10 mouse cellular contexts compared by ENCODE assay signal in the genomic region with DNA sequence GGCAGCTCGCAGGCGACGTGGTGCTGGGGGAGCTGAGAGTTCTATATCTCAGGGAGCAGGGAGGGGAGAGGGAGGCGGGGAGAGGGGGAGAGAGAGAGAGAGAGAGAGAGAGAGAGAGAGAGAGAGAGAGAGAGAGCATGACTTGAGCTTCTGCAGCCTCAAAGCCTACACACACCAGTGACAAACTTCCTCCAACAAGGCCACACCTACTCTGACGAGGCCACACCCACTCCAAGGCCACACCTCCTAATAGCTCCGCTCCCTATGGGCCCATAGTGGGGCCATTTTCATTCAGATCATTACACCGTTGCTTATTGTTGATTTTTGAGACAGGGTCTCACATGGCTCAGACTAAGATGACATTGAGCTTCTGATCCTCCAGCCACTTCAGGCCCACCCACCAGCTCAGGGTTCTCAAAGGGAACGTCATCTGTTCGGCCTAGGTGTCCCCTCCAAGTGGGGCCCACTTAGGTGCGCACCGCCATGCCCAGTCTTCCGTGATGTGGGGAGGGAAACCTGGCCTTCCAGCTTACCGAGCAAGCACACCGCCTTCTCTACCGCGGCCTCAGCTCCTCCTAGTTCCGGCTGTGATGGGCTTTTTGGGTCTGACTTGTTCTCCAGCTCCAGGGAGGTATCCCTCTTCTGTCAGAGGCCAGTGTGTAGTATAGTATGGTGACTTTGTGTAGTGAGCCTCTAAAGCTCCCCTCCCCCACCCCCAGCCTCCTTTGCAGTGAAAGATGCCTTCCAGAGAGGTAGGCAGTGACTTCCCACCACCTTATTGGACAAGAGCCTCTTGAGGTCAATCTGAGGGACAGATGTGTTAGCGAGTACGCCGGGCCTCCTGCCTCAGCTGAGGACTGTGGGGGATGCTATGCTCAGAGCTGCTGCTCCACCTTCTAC. TPM values are rescaled to one million over a fixed set of nuclear protein-coding genes. Genes with fewer than 3 reads are reported as not detected.
DNase-seq lines count a peak whose midpoint lies in the region; ATAC-seq lines count a peak whose summit lies in the region.
"Had no signal": no experiment of that assay in that cellular context is flagged by ENCODE, and none has a peak within 500 bp of the region (broad histone marks: within the 10 kb centered on the region; RNA-seq: fewer than 3 reads in every experiment).

No protein-coding gene starts in this region.

- no peak overlapping the region for H3K4me2 ChIP-seq in forebrain, embryonic 11.5 days (ENCODE audit: low read depth, low read length, severe bottlenecking)
- no peak overlapping the region for H3K4me2 ChIP-seq in neural tube, embryonic 11.5 days (ENCODE audit: low read depth)
- H3K4me2 ChIP-seq in neural tube, embryonic 15.5 days = no peak overlapping the region
- H3K4me2 ChIP-seq: forebrain, embryonic 13.5 days; midbrain, embryonic 11.5 days had no signal

- no peak for DNase-seq in forebrain, embryonic 10.5 days (ENCODE audit: extremely low spot score, low spot score)
- no peak for DNase-seq in forebrain, embryonic 11.5 days (ENCODE audit: low spot score)
- DNase-seq in neural tube, embryonic 11.5 days (ENCODE audit: low spot score) = no peak
- no peak for DNase-seq in layer of hippocampus, adult 9-10 months (ENCODE audit: low spot score)
- DNase-seq in urinary bladder, postnatal 10 days (ENCODE audit: low spot score) = no peak

- no peak overlapping the region for H3K4me3 ChIP-seq in forebrain, embryonic 10.5 days
- no peak overlapping the region for H3K4me3 ChIP-seq in forebrain, embryonic 11.5 days (ENCODE audit: low read depth, low read length)
- H3K4me3 ChIP-seq in neural tube, embryonic 11.5 days (ENCODE audit: low read depth, low read length) = no peak overlapping the region
- H3K4me3 ChIP-seq in neural tube, embryonic 15.5 days (replicated peaks) = no peak overlapping the region
- H3K4me3 ChIP-seq: forebrain, embryonic 13.5 days had no signal

- H3K9me3 ChIP-seq in forebrain, embryonic 10.5 days = no peaks in the 10 kb centered on the region; the same call in 1 of the 2 replicates
- H3K9me3 ChIP-seq in forebrain, embryonic 11.5 days (ENCODE audit: control insufficient read depth, low read length) = no peaks in the 10 kb centered on the region
- no peaks in the 10 kb centered on the region for H3K9me3 ChIP-seq in neural tube, embryonic 11.5 days (ENCODE audit: control insufficient read depth, low read length)
- no peaks in the 10 kb centered on the region for H3K9me3 ChIP-seq in neural tube, embryonic 15.5 days (replicated peaks)
- H3K9me3 ChIP-seq: forebrain, embryonic 13.5 days had no signal

- peak overlapping the region; percentile 60; the same call in 1 of the 2 replicates for H3K27ac ChIP-seq in forebrain, embryonic 10.5 days
- H3K27ac ChIP-seq in forebrain, embryonic 11.5 days (ENCODE audit: low read depth, low read length) = no peak overlapping the region
- 0 out of 2 replicates have a peak overlapping the region, but pooled peaks have one; percentile 27 for H3K27ac ChIP-seq in neural tube, embryonic 11.5 days (ENCODE audit: low read depth, low read length)
- no peak overlapping the region for H3K27ac ChIP-seq in neural tube, embryonic 15.5 days (replicated peaks)
- H3K27ac ChIP-seq: forebrain, embryonic 13.5 days had no signal

- no peak for ATAC-seq in forebrain, embryonic 11.5 days (replicated peaks; ENCODE audit: low FRiP score)
- no peak for ATAC-seq in neural tube, embryonic 11.5 days (ENCODE audit: insufficient read depth, low FRiP score, low TSS enrichment)
- no peak for ATAC-seq in neural tube, embryonic 15.5 days (ENCODE audit: low FRiP score)
- ATAC-seq in hematopoietic stem cell, adult 5-6 weeks (replicated peaks in 1 of 2; ENCODE audit: insufficient read depth in 1 of 2, low FRiP score in 2 of 2, low TSS enrichment in 1 of 2, low read depth in 1 of 2, poor library complexity in 2 of 2, severe bottlenecking in 2 of 2) = peak; percentile 42 to 53; a peak in 3 of 4 replicates
- no peak for ATAC-seq in inflammation-experienced regulatory T-cells, adult 6 months
- ATAC-seq: forebrain, embryonic 13.5 days had no signal

- H3K27me3 ChIP-seq in forebrain, embryonic 10.5 days (ENCODE audit: poor library complexity, severe bottlenecking) = no peaks in the 10 kb centered on the region
- no peaks in the 10 kb centered on the region for H3K27me3 ChIP-seq in forebrain, embryonic 11.5 days (ENCODE audit: control insufficient read depth, insufficient read depth, low read length)
- no peaks in the 10 kb centered on the region for H3K27me3 ChIP-seq in neural tube, embryonic 11.5 days (ENCODE audit: control insufficient read depth, insufficient read depth, low read length)
- no peaks in the 10 kb centered on the region for H3K27me3 ChIP-seq in neural tube, embryonic 15.5 days (replicated peaks)
- H3K27me3 ChIP-seq: forebrain, embryonic 13.5 days had no signal

- WGBS in forebrain, embryonic 10.5 days = 78% methylated on average over 20 of the region's 20 CpGs
- 79% methylated on average over 20 of the region's 20 CpGs for WGBS in forebrain, embryonic 11.5 days
- WGBS in neural tube, embryonic 11.5 days = 75% methylated on average over 20 of the region's 20 CpGs
- 74% methylated on average over 20 of the region's 20 CpGs for WGBS in neural tube, embryonic 15.5 days

- H3K9ac ChIP-seq in forebrain, embryonic 11.5 days (ENCODE audit: low read length) = no peak overlapping the region
- H3K9ac ChIP-seq in neural tube, embryonic 11.5 days (ENCODE audit: low read length) = no peak overlapping the region
- H3K9ac ChIP-seq in neural tube, embryonic 15.5 days (replicated peaks) = no peak overlapping the region
- H3K9ac ChIP-seq: forebrain, embryonic 13.5 days had no signal

- no peaks in the 10 kb centered on the region for H3K36me3 ChIP-seq in forebrain, embryonic 10.5 days (replicated peaks)
- no peaks in the 10 kb centered on the region for H3K36me3 ChIP-seq in forebrain, embryonic 11.5 days (ENCODE audit: control insufficient read depth, insufficient read depth, low read length)
- no peaks in the 10 kb centered on the region for H3K36me3 ChIP-seq in neural tube, embryonic 11.5 days (ENCODE audit: control insufficient read depth, insufficient read depth, low read length)
- no peaks in the 10 kb centered on the region for H3K36me3 ChIP-seq in neural tube, embryonic 15.5 days

- peaks cover 49% of the 10 kb centered on the region for H3K4me1 ChIP-seq in forebrain, embryonic 10.5 days
- H3K4me1 ChIP-seq in forebrain, embryonic 11.5 days (replicated peaks; ENCODE audit: control insufficient read depth, insufficient read depth, low read length) = 0 out of 2 replicates have a peak, but pooled peaks cover 2% of the 10 kb centered on the region
- peaks cover 4% of the 10 kb centered on the region for H3K4me1 ChIP-seq in neural tube, embryonic 11.5 days (ENCODE audit: control insufficient read depth, insufficient read depth, low read length)
- peaks cover 21% of the 10 kb centered on the region for H3K4me1 ChIP-seq in neural tube, embryonic 15.5 days
- H3K4me1 ChIP-seq: forebrain, embryonic 13.5 days had no signal

RNA-seq across cellular contexts. Expression of gene Ttyh2, which starts 8.7 kb away (rescaled TPM):
- polyA plus RNA-seq in forebrain, embryonic 10.5 days (2016; fragmentation: Nextera tagmentation; extraction: Ambion mirVana) = 8.6 and 9.5 TPM in 2 replicates
- 10.5 and 11.7 TPM in 2 replicates for polyA plus RNA-seq in forebrain, embryonic 11.5 days (2014; fragmentation: Nextera tagmentation; extraction: Ambion mirVana)
- 20.6 and 24.6 TPM in 2 replicates for polyA plus RNA-seq in neural tube, embryonic 11.5 days (2014; fragmentation: Nextera tagmentation; extraction: Ambion mirVana)
- polyA plus RNA-seq in neural tube, embryonic 15.5 days (2015; fragmentation: Nextera tagmentation; extraction: Ambion mirVana) = 30.0 and 31.0 TPM in 2 replicates
- total RNA-seq in hematopoietic stem cell, adult 5-6 weeks (2017) = 3.0 and 3.3 TPM in 2 replicates
- 1 to 10 TPM; 2.4 to 3.6 (median 3.4) TPM for polyA plus RNA-seq in inflammation-experienced regulatory T-cells, adult 6 months (2017; shearing (Covaris generic))

RNA-seq across cellular contexts. Expression of gene Rpl38, which starts 15.6 kb away (rescaled TPM):
- polyA plus RNA-seq in forebrain, embryonic 10.5 days (2016; fragmentation: Nextera tagmentation; extraction: Ambion mirVana) = 1,134 and 1,162 TPM in 2 replicates
- polyA plus RNA-seq in forebrain, embryonic 11.5 days (2014; fragmentation: Nextera tagmentation; extraction: Ambion mirVana) = 852 and 943 TPM in 2 replicates
- polyA plus RNA-seq in neural tube, embryonic 11.5 days (2014; fragmentation: Nextera tagmentation; extraction: Ambion mirVana) = 826 and 967 TPM in 2 replicates
- polyA plus RNA-seq in neural tube, embryonic 15.5 days (2015; fragmentation: Nextera tagmentation; extraction: Ambion mirVana) = 804 and 844 TPM in 2 replicates
- 3,442 and 3,720 TPM in 2 replicates for total RNA-seq in hematopoietic stem cell, adult 5-6 weeks (2017)
- polyA plus RNA-seq in inflammation-experienced regulatory T-cells, adult 6 months (2017; shearing (Covaris generic)) = 1,000 to 10,000 TPM in 2 of 3 experiments, 100 to 1,000 TPM in 1; 884 to 1,360 (median 1,230) TPM

RNA-seq across cellular contexts. Expression of gene Dnaic2, which starts 43.2 kb away (rescaled TPM):
- polyA plus RNA-seq in forebrain, embryonic 10.5 days (2016; fragmentation: Nextera tagmentation; extraction: Ambion mirVana) = 0.77 and 1.0 TPM in 2 replicates
- 0.96 and 1.1 TPM in 2 replicates for polyA plus RNA-seq in forebrain, embryonic 11.5 days (2014; fragmentation: Nextera tagmentation; extraction: Ambion mirVana)
- polyA plus RNA-seq in neural tube, embryonic 11.5 days (2014; fragmentation: Nextera tagmentation; extraction: Ambion mirVana) = 1.7 and 2.5 TPM in 2 replicates
- 1.7 and 1.9 TPM in 2 replicates for polyA plus RNA-seq in neural tube, embryonic 15.5 days (2015; fragmentation: Nextera tagmentation; extraction: Ambion mirVana)
- total RNA-seq in hematopoietic stem cell, adult 5-6 weeks (2017) = not detected in 2 replicates
- not detected for polyA plus RNA-seq in inflammation-experienced regulatory T-cells, adult 6 months (2017; shearing (Covaris generic))

Comparison
In these comparisons a context has a peak if more than half of its experiments do, and no peak if none do; other contexts are left out.
1. H3K27ac ChIP-seq: peak in forebrain, embryonic 10.5 days (single experiment) and neural tube, embryonic 11.5 days (single experiment); none in forebrain, embryonic 11.5 days (single experiment) and neural tube, embryonic 15.5 days (single experiment).
2. ATAC-seq: peak in hematopoietic stem cell, adult 5-6 weeks (2 of 2); none in forebrain, embryonic 11.5 days (single experiment), neural tube, embryonic 11.5 days (single experiment), neural tube, embryonic 15.5 days (single experiment) and inflammation-experienced regulatory T-cells, adult 6 months (single experiment).